Mouse (Mus musculus) fibroblast of lung, adult 2 months (primary cell): Measurements from ENCODE around the gene Gm3558.
"Not testable (repeated sequence)": the region's sequence is repeated elsewhere in the genome, so short reads cannot be mapped to it uniquely, and the experiment has no call there.

Experiments
- DNase-seq: peaks from one replicate; pipeline ENCODE4 v3.0.0-alpha.2; 2011; ENCODE audit warnings: low read depth

The Gm3558 gene

GRCm38 (mm10) chr14:7568382-7568781 lies at the start of gene Gm3558:
TSS of gene Gm3558 (minus strand) at chr14:7568566.
- not testable (repeated sequence) for DNase-seq

GRCm38 (mm10) chr14:7595492-7595891 lies 27.1 kb upstream of the Gm3558 start, which contains the start of gene Gm10338:
TSS of gene Gm10338 (minus strand) at chr14:7595592.
- not testable (repeated sequence) for DNase-seq

- not testable (repeated sequence) for DNase-seq
Measured at GRCm38 (mm10) chr14:7567890-7568289, 476 bp downstream of the Gm3558 start.

GRCm38 (mm10) chr14:7567266-7567665 lies 1.1 kb downstream of the Gm3558 start:
- not testable (repeated sequence) for DNase-seq
